Mouse (Mus musculus) bone marrow macrophage, adult 2 months (primary cell): ENCODE measurements around the gene Aldh3a1. TPM values are rescaled to one million over a fixed set of nuclear protein-coding genes. Genes with fewer than 3 reads are reported as not detected.

Experiments used
- H3K27ac ChIP-seq: 2 replicates; pipeline ENCODE4 v1.5.1; 2012; ENCODE audit warnings: low read depth, low read length; ENCODE audit not compliant: insufficient read depth
- H3K4me1 ChIP-seq: 2 replicates; pipeline ENCODE4 v1.6.1; 2012; ENCODE audit warnings: low read length; ENCODE audit not compliant: control insufficient read depth, insufficient read depth
- H3K4me3 ChIP-seq: 2 replicates; pipeline ENCODE4 v1.5.1; 2012; ENCODE audit warnings: mild to moderate bottlenecking, low read length, moderate library complexity; ENCODE audit not compliant: insufficient read depth
- CTCF ChIP-seq: IDR thresholded peaks from 2 replicates; pipeline ENCODE4 v1.5.1; 2012; ENCODE audit warnings: low read depth, mild to moderate bottlenecking, low read length, moderate library complexity
- POLR2A ChIP-seq: IDR thresholded peaks from 2 replicates; pipeline ENCODE4 v1.6.1; 2012; ENCODE audit warnings: mild to moderate bottlenecking, low read depth, low read length, borderline replicate concordance
- polyA plus RNA-seq: library from polyadenylated mRNA; stranded (reverse); fragments of >200 nt; gene quantifications from 2 replicates; pipeline ENCODE4 v1.2.4, GENCODE M21; 2012; ENCODE audit not compliant: missing spikeins, insufficient read depth, insufficient read length

Aldh3a1 gene
- polyA plus RNA-seq, 1 experiment = not detected

DNA sequence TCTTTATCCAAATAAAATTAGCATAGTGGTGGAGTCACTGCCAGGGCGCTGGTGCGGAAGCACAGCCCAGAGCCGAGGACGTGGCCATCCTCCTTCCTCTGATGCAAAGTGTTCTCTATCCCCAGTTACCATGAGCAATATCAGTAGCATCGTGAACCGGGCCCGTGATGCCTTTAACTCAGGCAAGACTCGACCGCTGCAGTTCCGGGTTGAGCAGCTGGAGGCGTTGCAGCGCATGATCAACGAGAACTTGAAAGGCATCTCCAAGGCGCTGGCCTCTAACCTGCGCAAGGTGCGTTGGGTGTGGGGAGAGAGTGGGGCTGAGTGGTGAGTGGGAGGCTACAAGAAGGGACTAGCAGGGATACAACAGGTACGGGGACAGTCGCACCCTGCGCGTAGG, 4.8 kb downstream of the Aldh3a1 start:
- no peak for TF ChIP-seq POLR2A
- no peak for TF ChIP-seq CTCF
- H3K4me1 ChIP-seq = no peaks in the 10 kb centered on the region
- no peak overlapping the region for H3K4me3 ChIP-seq
- H3K27ac ChIP-seq = no peak overlapping the region

GRCm38 (mm10) chr11:61215936-61216335, 8.6 kb downstream of the Aldh3a1 start:
- H3K27ac ChIP-seq = no peak overlapping the region
- H3K4me3 ChIP-seq = no peak overlapping the region
- H3K4me1 ChIP-seq = no peaks in the 10 kb centered on the region
- no peak for TF ChIP-seq POLR2A
- TF ChIP-seq CTCF = no peak

DNA sequence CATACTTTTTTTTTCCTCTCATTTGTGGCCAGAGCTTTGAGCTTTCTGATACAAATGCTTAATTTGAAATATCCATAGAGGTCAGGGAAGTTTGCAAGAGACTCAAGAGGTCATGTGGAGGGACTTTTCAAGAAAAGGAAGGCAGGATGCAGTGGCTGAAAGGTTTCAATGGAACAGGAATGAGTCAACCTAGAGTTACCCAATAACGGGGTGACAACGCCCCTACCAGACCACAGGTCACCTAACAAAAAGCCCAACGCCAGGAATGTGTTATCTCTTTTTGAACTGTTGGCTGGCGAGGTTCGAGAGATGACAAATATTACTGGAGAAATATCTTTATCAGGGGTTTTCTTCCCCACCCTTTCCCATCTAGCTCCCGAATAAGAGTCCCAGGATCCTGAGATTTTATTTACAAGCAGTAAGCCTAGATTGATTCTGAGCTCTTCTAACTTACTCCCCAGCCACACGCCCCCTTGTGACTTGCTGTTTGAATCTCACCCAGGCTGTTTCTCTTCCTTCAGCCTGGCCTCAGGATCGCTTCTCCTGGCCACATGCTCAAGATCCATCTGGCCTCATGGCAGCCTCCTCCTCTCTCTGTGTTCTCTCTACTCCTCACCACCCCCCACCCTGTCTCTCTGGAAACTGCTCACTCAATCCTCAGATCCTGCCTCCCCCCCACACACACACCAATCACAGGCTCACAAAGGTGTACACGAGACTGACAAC, 13.0 kb downstream of the Aldh3a1 start:
- H3K4me1 ChIP-seq = no peaks in the 10 kb centered on the region
- H3K4me3 ChIP-seq = no peak overlapping the region
- TF ChIP-seq CTCF (no peak), POLR2A (no peak)
- no peak overlapping the region for H3K27ac ChIP-seq

- H3K4me1 ChIP-seq = no peaks in the 10 kb centered on the region
- TF ChIP-seq CTCF (no peak), POLR2A (no peak)
- no peak overlapping the region for H3K4me3 ChIP-seq
- no peak overlapping the region for H3K27ac ChIP-seq
Measured at GRCm38 (mm10) chr11:61222007-61222406, 14.7 kb downstream of the Aldh3a1 start.

DNA sequence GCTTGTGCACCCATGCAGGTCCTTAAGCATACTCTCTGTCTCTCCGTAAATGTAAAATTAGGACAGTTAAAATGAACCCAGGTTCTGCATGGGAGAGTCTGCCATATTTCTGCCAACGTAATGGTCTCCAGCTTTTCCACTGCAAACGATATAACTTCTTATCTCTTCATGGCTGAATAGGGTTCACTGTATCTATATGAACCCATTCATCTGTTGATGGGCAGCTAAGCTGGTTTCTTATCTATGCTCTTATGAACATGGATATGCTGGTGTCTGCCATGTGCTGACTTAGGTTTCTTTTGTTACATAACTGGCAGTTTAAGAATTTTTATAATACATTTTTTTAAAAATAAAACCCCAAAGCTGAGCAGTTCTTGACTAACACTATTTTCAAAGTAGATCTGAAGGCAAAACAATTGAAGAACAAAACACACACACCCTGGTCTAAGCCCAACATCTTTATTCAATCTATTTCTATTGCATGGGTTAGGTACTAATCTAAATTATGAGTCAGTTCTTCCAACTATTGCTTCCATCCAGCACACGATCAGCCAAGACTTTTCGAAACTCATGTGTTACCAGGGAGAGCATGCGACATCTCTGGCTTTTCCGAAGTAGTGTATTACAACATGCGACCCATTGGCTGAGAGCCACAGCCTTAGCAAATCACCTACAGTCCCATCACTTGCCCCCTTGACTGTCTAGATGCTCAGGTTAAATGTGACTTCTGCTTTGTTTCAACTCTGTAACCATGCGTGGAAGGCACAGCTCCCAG, 15.8 kb downstream of the Aldh3a1 start:
- H3K4me3 ChIP-seq = no peak overlapping the region
- TF ChIP-seq CTCF (no peak), POLR2A (no peak)
- H3K4me1 ChIP-seq = no peaks in the 10 kb centered on the region
- no peak overlapping the region for H3K27ac ChIP-seq

DNA sequence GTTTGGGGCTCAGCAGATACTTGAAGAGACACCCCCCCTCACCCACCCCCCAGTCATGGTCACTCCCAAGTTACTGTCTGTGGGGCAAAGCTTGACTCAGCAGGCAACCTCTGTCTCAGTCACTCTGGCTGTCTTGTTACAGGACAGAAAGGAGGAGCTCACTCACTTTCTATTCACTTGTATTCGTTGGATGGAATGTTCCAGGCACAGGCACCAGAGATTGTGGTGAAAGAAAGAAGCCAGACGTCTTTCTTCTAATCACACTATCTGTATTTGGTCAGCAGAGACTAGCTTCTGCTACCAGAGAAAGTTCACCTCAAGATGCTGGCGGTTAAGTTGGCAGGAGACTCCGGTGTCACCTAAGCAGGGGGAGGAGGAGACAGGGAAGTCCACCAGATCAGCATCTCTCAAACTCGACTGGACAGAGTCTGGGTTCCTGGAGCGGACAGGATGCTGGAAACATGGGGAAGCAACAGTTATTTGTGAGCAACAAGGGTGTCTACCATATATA, 17.0 kb downstream of the Aldh3a1 start:
- H3K27ac ChIP-seq = no peak overlapping the region
- TF ChIP-seq POLR2A (no peak), CTCF (no peak)
- no peak overlapping the region for H3K4me3 ChIP-seq
- H3K4me1 ChIP-seq = no peaks in the 10 kb centered on the region

DNA sequence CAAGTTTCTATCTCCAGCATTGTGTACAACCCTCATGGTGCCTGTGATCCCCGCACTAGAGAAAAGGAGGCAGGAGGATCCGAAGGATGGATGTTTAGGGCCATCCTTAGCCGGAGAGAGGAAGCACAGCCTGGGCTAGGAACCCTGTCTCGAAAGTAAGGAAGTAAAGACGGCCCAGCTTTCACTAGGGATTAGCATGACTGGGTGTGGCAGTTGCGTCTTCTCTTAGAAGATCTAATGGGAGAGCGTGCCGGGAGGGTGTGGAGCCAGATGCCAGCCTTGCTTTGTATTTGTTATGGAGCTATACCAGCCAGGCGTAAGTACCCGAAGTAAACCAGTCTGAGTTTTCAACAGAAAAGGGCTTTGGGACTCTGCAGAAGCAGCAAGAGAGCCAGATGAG, 17.6 kb downstream of the Aldh3a1 start:
- no peak overlapping the region for H3K4me3 ChIP-seq
- H3K4me1 ChIP-seq = no peaks in the 10 kb centered on the region
- TF ChIP-seq POLR2A (no peak), CTCF (no peak)
- H3K27ac ChIP-seq = no peak overlapping the region

DNA sequence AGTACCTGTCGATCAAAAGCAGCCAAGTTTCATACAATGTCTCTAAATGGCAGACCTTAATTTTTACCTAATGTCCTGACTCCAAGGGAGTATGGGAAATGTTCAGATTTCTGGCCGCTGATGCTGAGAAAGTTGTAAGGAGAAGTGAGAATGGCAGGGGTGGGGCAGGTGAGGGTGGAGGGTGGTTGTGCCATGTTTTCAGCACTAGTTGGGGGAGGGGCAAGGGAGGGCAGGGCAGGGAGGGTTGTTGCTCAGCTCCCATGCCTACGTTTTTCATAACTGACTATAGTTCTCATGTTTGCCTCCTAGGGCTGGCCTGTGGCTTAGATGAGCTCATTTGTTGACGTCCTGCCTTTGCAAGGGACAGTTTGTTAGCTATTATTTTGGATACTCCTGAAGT, 18.2 kb downstream of the Aldh3a1 start:
- Histone ChIP-seq H3K27ac (no peak overlapping the region), H3K4me3 (no peak overlapping the region), H3K4me1 (no peaks in the 10 kb centered on the region)
- no peak for TF ChIP-seq POLR2A
- TF ChIP-seq CTCF = no peak

DNA sequence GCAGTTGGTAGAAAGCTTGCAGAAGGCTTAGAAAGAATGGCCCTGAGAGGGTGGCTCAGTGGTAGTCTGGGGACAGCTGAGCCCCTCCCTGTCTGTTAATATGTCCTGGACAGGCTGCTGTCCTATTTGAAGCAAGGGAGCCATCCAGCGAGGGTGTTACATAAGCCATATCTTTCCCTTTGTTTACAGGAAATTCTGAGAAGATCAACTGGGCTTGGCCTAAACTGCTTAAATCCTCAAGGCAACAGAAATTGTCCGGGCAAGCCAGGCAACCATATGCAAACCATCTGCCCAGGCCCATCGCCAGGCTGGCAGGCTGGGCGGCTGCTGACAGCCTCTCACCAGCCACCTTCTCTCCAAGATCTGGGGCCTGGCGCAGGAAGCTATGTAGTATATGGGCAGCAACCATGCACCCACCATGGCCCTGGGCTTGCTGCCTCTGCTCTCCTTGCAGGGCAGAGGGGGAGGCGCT, 18.6 kb downstream of the Aldh3a1 start:
- Histone ChIP-seq H3K4me1 (no peaks in the 10 kb centered on the region), H3K27ac (no peak overlapping the region), H3K4me3 (no peak overlapping the region)
- TF ChIP-seq POLR2A (no peak), CTCF (no peak)

DNA sequence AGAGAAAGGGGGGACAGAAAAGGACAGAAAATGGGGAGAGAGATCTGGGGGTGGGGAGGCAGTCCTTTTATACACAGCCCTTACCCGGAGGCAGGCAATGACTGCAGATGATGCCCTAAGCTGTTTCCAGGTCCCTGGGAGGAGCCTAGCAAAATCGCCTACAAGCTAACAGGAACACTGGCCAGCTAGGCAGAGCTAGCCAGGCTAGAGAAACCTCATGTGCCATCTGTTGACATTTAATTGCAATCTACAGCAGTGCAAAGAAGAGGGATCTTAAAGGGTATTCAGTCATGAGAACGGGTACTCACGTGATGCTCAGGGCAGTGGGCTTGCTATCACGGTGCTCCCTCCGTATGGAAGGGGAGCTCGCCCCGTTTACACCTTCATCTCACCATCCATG, 20.5 kb downstream of the Aldh3a1 start:
- TF ChIP-seq CTCF = no peak
- TF ChIP-seq POLR2A = no peak
- no peak overlapping the region for H3K27ac ChIP-seq
- no peak overlapping the region for H3K4me3 ChIP-seq
- H3K4me1 ChIP-seq = no peaks in the 10 kb centered on the region
